Mouse (Mus musculus): ENCODE data around the gene Fry.

The Fry gene

DNA sequence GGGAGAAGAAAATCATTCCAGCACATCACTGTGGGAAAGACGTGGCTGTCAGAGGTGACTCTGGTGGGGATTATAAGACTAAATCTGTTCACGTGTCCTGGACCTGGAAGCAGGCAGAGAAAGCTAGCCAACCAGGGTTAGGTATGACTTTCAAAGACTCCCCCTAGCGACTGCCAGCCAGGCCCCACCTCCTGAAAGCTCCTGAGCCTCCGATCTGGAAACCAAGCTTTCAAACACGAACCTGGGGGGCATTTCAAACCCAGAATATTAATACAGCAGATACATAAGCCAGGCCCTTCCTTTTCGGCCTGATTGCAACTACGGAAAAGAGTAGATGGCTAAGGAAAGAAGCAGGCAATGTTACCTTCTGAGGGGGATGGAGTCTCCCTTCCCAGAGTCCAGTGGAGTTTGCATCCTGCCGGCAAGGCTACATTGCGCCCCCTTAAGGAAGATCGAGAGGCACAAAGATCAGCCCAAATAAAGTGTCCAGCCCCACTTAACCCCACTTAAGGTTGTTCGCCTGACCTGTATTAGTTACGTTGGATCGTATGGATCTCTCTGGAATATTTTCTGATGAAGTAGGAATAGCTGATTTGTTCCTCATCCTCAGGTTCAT lies 284.5 kb downstream of the Fry start:
- peak; percentile 64 for DNase-seq

DNA sequence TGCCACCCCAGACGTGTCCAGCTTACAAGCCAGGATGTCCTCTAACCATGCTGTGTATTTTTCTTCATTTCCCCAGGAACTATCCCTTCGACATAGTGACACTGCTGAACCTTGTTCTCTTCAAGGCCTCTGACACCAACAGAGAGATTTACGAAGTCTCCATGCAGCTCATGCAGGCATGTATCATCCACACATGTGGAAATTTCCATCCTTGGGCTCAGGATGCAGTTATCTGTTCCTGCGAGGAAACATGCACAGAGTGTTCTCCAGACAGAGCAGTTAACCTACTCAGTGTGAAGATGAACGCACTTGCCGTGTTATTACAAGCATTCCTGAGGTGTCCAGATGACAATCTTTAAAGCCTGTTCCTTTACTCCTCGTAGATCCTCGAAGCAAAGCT lies 286.4 kb downstream of the Fry start:
- no peak for DNase-seq

DNA sequence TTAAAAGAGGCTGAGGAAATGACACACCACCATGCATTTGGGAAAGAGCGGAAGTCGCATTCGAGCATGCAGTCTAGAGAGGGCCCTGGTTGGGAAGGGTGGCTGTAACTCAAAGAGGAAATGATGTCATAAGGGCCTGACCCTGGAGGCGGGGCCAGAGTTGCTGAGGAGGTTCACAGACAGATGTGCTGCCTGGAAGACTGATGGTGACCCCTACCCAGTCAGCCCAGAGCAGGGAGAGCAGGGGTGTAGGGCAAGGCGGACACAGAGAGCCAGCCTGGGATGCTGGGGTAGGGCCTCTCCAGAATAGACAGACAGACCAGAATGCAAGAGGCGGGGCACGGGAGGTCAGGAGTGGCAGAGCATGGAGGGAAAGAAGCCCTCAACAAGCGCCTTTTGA lies 290.5 kb downstream of the Fry start:
- peak; percentile 87 for DNase-seq

DNA sequence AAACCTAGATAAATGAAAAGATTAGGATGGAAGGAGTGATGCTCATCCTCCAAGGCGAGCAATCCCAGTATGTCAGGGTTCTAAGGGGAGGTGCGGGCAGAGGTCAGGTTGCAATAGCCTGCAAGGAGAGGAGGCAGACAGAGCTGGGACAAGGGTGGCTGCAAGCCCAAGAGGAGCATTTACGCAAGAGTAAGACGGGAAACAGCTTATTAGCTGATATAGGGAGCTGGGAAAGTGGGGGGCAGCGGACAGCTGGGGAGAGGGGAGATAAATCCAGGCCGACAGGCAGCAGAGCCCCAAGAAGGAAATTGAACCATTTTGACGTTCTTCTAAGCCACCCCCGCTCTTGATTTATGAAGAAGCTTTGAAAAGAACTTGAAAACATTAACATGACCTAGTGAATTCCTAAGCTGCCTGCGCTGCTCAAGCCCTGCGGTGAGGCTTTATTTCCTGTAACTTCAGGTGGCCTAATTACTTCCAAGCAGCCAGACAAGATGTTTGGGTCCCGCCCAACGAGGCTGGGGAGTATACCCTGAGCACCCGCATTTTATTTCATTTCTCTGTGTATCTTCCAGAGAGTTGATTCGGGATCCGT lies 291.1 kb downstream of the Fry start:
- DNase-seq = peak; percentile 79

DNA sequence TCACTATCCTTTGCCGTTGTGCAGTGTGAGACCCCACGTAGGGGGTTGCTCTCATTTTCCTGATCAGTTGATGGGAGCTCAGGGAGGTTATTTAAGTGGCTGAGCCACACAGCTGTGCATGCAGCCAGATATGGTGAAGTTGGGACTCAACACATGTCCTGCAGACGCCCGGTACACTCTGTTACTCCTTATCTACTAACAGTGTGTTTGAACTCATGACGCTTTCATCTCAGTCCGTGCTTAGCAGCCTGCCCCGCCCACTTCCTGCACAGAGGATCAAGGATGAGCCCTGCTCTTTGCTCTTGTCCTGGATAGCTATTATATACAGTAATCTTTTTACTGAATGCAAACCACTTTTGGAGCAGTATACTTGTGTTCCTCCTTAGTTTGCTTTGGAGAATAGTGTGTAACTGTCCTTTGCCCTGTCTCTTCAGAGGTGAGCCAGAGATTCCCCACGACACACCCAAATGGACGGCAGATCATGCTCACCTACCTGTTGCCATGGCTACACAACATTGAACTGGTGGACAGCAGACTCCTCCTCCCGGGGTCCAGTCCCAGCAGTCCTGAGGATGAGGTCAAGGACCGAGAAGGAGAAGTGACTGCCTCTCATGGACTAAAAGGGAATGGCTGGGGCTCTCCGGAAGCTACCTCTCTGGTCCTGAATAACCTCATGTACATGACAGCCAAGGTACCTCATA lies 294.5 kb downstream of the Fry start:
- peak; percentile 91 for DNase-seq

GRCm38 (mm10) chr5:150414823-150415222 lies 296.4 kb downstream of the Fry start:
- peak; percentile 23 for DNase-seq

DNA sequence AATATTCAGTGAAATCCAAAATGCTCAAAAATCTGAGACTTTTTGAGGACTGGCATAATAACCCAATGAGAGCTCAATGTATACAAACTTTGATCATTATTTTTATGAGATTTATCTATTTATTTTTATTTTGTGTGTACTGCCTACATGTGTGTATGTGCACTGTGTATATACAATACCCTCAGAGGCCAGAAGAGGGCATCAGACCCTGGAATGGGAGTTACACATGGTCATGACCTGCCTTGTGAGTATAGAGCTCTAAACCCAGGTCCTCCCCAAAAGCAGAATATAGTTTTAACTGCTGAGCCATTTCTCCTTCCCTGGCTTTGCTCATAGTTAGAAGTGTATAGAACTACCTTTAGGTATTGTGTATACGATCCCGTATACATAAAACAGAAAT lies 298.8 kb downstream of the Fry start:
- DNase-seq = peak; percentile 13

- peak; percentile 18 for DNase-seq
These were observed 299.6 kb downstream of the Fry start for GRCm38 (mm10) chr5:150418035-150418434.

DNA sequence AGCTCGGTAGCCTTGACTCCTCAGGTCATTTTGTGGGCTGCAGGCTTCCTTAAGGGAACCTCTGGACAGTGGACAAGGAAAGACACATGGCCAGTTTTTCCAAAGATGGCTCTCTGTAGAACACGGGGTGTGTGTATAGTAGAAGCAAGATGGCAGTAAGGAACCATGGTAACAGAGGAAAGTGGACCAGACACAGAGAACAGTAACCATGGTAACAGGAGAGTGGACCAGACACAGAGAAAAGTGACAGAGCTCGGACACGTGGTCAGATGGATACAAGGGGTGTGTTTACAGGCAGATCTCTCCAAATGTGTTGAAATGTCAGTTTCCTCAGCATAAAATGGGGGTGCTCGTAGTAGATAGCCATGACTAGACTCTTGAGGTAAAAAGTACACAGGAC lies 306.6 kb downstream of the Fry start:
- DNase-seq = peak; percentile 55

DNA sequence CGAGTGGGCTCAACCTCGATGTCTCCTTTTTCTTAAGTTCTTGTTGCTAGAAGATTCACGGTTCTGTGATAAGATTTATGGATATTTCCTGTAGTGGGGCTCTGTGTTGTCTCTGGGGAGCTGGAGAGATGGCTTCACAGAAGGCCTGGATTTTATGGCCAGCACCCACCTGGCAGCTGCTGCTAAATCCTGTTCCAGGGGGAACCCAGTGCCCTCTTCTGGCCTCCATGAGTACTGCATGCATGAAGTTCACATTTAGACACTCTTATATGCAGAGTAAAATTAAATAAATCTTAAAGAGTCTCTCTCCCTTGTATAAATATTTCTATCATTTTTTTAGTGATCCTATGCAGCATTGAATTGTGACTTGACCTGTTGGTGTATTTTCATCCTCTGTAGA lies 308.1 kb downstream of the Fry start:
- DNase-seq = peak; percentile 80

DNA sequence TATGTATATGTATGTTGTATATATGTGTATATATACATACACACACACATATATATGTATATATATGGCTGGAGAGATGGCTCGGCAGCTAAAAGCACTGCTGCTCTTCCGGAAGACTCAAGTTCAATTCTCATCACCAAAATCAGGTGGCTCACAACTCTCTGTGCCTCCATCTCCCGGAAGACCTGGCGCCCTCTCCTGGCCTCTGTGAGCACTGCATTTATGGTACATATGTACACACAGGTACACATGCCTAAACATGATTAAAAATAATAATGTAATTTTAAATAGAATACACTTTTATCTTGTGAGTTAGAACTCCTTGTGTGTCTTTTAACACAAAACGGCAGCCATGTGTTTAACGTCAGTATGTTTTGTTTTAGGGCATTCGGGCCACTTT lies 312.8 kb downstream of the Fry start:
- peak; percentile 70 for DNase-seq

GRCm38 (mm10) chr5:150432960-150433359 lies 314.5 kb downstream of the Fry start:
- DNase-seq = peak; percentile 36

DNA sequence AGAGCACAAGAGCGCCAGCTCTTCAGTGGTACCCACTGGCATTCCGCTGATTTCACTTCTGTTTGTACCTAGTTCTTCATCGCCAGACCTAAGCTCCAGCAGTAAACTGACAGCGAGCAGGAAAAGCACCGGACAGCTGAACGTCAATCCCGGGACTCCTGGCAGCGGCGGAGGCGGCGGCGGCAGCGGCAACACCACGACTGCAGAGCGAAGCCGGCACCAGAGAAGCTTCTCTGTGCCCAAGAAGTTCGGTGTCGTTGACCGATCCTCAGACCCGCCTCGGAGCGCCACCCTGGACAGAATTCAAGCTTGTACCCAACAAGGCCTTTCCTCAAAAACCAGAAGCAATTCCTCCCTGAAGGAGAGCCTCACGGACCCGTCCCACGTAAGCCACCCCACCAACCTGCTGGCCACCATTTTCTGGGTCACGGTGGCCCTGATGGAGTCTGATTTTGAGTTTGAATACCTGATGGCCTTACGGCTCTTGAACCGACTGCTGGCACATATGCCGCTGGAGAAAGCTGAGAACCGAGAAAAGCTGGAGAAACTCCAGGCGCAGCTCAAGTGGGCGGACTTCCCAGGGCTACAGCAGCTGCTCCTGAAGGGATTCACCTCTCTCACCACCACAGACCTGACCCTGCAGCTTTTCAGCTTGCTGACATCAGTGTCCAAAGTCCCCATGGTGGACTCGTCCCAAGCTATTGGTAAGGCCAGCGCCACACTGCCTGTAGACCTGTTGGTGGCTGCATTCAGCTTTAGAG lies 318.4 kb downstream of the Fry start:
- no peak for DNase-seq

DNA sequence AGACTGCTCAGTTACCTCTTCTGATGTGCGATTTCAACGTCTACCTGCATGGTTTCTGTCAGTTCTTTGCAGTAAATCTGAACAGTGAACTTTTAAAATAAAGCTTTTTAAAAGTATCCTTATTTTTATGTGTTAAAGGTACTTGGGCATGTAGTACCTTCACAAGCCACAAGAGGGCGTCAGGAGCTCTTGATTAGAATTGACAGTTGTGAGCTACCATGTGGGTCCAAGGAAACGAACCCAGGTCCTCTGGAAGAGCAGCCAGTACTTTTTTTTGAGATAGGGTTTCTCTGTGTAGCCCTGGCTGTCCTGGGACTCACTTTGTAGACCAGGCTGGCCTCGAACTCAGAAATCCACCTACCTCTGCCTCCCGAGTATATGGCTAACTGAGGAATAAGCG lies 323.2 kb downstream of the Fry start:
- DNase-seq = no peak

GRCm38 (mm10) chr5:150451281-150452003 lies 333.0 kb downstream of the Fry start:
- peak; percentile 89 for DNase-seq

- peak; percentile 70 for DNase-seq
These were observed 333.7 kb downstream of the Fry start for GRCm38 (mm10) chr5:150452004-150452626.

GRCm38 (mm10) chr5:150452671-150453070 lies 334.2 kb downstream of the Fry start:
- DNase-seq = peak; percentile 89

DNA sequence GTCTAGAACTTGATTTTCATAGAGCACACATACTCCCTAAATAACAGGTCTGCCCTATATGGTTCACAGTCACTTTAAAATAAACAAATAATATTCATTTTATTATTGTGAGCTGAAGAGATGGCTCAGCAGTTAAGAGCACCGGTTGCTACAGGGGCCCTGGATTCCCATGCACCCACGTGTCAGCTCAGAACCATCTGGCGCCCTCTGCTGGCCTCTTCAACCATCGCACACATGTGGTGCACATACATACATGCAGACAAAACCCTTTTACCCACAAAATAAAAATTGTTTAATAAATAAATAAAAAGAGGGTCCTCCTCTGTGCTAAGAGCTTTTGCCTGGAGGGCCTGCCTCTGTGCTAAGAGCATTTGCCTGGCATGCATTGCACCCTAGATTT lies 335.0 kb downstream of the Fry start:
- peak; percentile 66 for DNase-seq

DNA sequence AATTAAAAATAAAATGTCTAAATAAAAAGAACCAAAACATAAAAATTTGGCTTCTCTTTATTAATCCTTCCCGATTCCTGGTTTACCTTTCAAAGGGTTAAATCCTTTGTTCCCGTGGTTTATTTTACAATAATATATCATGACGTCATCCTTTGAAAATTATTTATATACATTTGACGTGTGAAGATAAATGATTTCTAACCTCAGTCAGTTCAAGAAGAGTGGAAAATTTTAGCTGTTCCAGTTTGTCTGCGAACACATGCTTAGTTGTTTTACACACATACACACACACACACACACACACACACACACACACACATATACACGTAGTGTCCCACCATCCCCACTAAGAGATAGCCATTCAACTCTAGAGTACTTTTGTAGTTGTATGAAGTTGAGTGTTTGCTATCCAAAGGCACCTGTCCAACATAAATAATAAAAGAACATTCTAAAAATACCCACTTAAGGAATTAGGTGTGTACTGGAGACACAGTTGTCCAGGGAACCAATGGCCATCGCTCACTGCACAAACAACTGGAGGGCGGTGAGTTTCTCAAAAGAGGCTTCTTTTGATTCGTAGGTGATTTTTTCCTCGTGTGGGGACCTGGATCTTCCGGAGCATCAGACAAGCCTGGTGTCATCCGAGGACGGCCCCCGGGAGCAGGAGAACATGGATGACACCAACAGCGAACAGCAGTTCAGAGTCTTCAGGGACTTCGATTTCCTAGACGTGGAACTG lies 338.9 kb downstream of the Fry start:
- DNase-seq = peak; percentile 98

DNA sequence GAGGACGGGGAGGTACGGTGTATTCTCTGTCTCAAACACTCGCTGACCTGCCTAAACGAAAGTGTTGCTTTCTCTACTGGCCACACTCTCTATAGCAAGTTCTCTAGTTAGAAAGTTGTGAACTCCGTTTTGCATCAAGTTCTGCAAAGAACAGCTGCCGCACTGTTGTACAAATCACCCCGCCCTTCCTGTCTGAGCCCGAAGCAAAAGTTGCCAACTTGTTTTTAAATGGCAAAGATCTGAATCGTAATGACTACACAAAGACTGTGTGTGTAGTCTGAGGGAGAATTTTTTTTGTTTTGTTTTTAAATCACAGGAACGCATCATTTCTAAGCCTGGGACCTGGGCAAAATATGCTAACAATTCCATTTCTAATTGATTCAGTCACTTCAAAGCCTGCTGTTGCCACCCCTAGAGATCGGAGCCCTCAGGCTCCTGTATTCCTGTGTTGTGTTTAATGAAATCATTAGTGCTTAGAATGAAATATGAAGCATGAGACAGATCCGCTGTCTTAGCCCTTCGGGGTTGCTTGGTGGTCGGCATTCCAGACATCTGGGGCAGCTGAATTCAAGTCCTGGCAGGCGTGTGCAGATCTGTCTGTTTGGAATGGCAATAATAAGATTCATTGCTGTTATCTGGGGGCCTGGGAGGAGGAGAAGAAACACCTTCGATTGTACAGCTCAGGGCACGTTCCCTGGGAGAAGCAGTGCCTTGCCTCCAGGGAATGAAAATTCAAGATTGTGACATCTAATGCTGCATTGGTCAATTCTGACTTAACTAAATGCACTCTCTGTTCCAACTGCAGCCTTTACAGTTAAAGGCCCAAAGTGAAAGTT lies 339.7 kb downstream of the Fry start:
- peak; percentile 91 for DNase-seq

- no peak for DNase-seq
These were observed 341.4 kb downstream of the Fry start for GRCm38 (mm10) chr5:150459801-150460200.
